Mouse (Mus musculus) adipocyte (in vitro differentiated cells): ENCODE results near the gene Smchd1.
A peak's percentile ranks its signal among the peaks of the same experiment; 100 is the strongest.
"Not testable (repeated sequence)": the region's sequence is repeated elsewhere in the genome, so short reads cannot be mapped to it uniquely, and the experiment has no call there.

Experiments used
- DNase-seq: peaks from one replicate; pipeline ENCODE4 v3.0.0-alpha.2; 2016; ENCODE audit warnings: low spot score

The Smchd1 gene

DNA sequence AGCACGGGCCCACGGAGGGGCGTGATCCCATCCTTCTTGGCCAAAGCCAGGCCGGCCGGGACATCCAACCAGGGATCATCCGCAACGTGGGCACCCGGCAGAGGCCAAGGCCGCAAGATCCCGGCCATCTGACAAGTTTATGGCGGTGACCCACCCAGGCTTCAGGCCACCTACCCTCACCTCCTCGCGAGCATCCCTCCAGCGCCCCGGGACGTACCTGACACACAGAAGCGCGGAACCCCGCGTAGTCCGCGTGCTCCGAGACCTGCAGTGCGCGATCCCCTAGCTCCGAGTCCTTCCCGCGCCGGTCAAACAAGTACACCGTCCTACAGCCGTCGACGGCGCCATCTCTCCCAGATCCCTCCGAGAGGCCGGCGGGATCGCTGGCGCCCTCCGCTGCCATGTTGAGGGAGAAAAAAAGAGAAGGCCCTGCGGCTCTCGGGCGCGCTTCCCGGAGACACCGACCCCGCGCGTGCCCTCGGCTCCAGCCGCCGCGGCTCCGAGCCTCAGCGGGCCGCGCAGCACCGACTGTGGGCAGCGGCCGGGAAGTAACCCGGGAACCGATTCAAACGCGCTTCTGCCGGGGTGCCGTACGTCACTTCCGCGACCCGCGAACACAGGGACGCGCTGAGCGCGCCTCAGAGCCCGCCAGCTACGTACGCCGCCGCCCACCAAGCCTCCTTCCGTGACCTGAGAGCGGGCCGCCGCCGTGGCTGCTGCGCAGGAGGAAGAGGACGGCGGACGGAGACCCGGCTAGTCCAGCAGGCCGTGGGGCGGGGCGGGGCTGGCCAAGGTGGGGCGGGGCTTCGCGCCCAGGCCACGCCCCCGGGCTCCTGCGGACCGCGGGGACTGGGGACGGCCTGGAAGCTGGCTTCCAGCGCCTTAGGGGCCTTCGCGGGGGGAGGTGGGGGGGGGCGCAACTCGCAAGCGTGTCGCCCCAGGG lies at the start of gene Smchd1:
Smchd1 (minus strand) TSS at position 582 of the 943 bp plus-strand sequence.
- peak; percentile 88 for DNase-seq

- no peak for DNase-seq
These were observed 35.2 kb upstream of the Smchd1 start for GRCm38 (mm10) chr17:71510297-71510696.

DNA sequence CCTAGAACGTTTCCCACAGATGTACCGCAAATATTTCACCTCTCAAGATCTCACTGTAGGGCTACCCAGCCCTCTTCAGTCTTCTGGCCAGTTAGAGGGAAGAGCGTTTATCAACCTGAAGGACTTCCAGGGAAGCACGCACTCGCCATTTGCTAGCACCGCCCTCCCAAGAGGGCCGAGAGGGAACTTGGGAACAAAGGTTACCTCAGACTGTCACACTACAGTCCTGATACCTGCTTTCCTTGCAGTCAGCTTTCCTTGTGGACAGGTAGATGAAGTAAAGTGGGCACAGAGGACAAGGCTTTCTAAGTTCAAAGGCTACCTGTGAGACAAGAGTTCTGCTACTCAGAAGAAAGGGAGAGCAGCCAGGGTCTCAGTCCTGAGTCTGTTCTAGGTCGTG lies 31.7 kb upstream of the Smchd1 start:
- no peak for DNase-seq

GRCm38 (mm10) chr17:71495784-71496183 lies 20.6 kb upstream of the Smchd1 start:
- no peak for DNase-seq

DNA sequence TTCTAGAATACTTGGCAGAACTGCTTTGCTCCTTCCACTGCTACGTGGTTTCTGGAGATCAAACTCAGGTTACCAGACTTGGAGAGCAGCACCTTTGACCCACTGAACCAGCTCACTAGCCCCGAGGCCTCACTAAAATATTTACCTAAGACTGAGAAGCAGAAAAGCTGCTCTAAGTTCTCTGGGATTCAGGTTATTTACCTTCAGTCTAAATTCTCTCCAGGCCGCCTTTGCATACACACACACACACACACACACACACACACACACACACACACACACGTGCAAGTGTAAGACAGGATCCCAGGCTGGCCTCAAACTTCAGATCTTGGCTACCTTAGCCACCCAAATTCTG lies 16.2 kb upstream of the Smchd1 start:
- no peak for DNase-seq

DNA sequence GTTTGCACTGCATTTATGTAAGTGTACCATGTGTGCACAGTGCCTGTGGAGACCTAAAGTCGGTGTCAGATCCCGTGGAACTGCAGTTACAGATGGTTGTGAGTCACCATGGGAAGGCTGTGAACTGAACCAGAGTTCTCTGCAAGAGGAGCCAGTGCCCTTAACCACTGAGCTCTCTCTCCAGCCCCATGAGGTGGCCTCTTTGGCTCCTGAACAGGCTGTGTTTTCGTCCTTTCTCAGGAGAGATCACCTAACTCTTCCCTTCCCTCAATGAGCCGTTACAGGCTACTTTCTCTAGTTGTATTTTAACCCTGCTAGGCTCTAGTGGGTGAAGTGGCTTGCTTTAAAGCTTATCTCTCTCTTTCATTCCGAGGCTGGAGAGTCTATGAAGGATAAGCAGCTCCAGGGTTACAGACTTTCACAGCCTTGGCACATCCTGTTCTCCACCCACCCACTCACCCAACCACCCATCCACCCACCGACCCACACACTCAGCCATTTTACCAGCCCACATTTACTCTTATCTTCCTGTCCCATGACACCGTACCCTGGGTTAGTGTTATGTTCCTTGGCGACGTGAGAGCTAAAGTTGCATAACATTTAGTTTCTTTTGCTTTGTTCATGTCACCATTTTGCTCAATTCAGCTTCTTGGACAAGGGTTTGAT lies 15.7 kb upstream of the Smchd1 start:
- peak; percentile 82 for DNase-seq

- no peak for DNase-seq
These were observed 14.7 kb upstream of the Smchd1 start for GRCm38 (mm10) chr17:71489703-71490461.

GRCm38 (mm10) chr17:71486231-71486851 lies 11.2 kb upstream of the Smchd1 start:
- peak; percentile 24 for DNase-seq

DNA sequence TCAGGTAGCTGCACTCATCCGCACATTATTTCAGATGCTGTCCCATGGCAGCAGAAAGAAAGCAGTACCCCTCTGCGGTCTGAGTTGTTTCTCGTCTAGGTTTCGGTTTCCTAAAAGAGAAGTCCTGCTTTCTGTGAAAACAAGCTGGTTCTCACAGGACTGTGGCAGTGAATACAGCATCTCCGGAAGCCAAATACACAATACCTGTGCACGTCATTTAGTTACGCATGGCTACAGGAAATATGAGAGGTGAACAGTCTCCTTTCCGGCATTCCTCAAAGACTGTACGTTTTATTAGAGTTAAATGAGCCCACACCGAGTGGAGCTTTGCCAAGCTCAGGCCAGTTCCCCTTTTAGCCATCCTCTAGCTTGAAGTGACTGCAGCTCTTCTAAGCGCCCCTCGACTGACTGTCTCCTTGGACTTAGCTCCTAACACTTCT lies 10.7 kb upstream of the Smchd1 start:
- no peak for DNase-seq

- DNase-seq = no peak
These were observed 9.6 kb upstream of the Smchd1 start for GRCm38 (mm10) chr17:71484711-71485110.

DNA sequence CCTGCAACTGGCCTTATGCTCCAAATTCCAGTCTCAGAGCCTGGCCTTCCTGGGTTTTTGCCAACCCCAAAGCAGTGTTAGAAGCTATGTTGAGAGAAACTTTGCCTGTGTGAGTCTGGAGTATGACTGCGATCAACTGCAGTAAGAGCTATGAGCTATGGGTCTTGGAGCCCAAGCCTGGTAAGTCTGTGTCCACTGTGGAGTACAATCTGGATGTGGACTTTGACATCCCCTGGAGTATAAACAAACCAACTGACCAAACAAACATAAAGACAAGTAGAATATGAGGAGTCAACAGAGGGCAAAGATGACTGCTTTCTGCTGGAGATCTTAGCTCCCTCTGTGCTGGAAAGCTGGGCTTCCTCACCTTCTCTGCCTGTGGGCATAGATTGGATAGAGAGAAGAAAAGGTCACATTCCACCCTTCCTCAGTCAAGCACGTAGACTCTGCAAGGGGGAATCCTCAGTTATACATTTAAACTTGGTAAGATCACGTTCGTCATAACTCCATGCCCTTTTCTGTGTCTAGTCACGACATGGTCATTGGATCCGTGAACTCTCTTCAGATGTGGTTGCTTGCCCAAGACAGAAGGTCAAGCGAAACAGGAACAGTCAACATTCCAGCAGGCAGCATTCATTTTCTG lies 8.4 kb upstream of the Smchd1 start:
- DNase-seq = peak; percentile 44

GRCm38 (mm10) chr17:71479381-71479901 lies 4.3 kb upstream of the Smchd1 start:
- DNase-seq = no peak

DNA sequence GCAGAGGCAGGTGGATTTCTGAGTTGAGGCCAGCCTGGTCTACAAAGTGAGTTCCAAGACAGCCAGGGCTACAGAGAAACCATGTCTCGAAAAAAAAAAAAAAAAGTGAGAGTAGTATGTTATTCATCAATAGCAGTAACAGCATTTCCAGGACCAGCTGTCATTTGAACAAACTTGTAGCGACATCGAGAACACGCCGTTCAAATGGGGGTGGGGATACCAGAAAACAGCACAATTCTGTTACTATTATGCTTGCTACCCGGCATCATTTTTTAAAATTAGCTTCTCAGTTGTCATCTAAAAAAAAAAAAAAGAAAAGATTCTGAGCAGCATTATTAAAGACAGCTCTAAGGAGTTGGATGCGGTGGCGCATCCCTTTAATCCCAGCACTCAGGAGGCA lies 2.3 kb upstream of the Smchd1 start:
- DNase-seq = no peak

DNA sequence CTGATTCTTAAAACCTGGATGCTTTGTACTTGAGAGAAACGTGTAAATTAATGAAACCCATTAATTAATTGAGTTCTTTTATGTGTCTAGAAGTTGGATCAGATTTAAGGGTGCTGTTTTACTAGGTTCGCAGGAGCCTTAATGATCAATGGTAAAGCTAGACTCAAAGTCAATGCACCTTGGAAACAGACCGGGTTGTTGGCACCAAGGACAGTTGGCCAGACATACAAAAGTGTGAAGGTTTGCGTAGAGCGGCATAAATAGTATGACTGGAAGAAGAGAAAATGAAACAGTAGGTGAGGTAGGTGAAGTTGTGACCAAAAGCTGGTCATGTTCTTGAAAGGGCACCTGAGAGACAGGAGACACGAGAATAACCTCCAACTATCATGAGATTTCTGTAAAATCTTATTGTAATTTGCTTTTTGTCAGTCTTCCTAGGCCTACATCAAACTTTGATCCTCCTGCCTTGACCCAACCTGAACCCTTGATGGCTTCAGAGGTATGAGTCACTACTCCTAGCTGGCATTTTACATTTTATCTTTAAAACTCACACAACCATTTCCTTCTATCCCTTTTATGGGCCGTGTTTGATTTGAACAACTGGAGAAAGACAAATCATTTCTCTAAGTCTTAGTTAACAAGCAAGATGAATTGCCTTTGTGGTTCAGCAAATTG lies 1.3 kb upstream of the Smchd1 start:
- DNase-seq = no peak

- DNase-seq = no peak
These were observed 554 bp upstream of the Smchd1 start for GRCm38 (mm10) chr17:71475705-71476089.

GRCm38 (mm10) chr17:71474128-71474527 lies 1.0 kb downstream of the Smchd1 start:
- no peak for DNase-seq

- no peak for DNase-seq
These were observed 3.9 kb downstream of the Smchd1 start for GRCm38 (mm10) chr17:71471261-71471660.

GRCm38 (mm10) chr17:71460312-71460711 lies 14.8 kb downstream of the Smchd1 start:
- no peak for DNase-seq

DNA sequence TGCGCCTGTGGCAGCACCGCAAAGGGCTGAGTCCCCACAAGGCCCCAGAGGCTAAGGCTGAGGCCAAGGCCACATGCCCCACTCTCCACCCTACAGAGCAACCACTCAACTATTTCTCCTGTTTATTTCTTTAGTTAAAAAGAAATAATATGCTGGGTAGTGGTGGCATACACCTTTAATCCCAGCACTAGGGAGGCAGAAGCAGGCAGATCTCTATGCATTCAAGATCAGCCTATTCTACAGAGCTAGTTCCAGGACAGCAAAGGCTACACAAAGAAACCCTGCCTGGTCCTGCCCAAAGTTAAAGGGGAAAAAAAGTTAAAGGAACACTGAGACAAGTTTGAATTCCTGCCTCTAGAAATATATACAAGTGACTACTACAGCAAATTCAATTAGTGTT lies 15.3 kb downstream of the Smchd1 start, which contains the start of gene Gm4707:
Gm4707 (minus strand) TSS at position 101 of the 400 bp plus-strand sequence.
- DNase-seq = no peak

- not testable (repeated sequence) for DNase-seq
These were observed 17.8 kb downstream of the Smchd1 start for GRCm38 (mm10) chr17:71457361-71457760.

- DNase-seq = no peak
These were observed 30.0 kb downstream of the Smchd1 start for GRCm38 (mm10) chr17:71445191-71445590.
